Mouse (Mus musculus): ENCODE results near the gene Rps18. TPM values are rescaled to one million over a fixed set of nuclear protein-coding genes. Genes with fewer than 3 reads are reported as not detected.
A peak's percentile ranks its signal among the peaks of the same experiment; 100 is the strongest.
"Not testable (repeated sequence)": the region's sequence is repeated elsewhere in the genome, so short reads cannot be mapped to it uniquely, and the experiment has no call there.

Gene Rps18
- 100 to 1,000 TPM; 327 to 330 TPM for total RNA-seq (2021)

DNA sequence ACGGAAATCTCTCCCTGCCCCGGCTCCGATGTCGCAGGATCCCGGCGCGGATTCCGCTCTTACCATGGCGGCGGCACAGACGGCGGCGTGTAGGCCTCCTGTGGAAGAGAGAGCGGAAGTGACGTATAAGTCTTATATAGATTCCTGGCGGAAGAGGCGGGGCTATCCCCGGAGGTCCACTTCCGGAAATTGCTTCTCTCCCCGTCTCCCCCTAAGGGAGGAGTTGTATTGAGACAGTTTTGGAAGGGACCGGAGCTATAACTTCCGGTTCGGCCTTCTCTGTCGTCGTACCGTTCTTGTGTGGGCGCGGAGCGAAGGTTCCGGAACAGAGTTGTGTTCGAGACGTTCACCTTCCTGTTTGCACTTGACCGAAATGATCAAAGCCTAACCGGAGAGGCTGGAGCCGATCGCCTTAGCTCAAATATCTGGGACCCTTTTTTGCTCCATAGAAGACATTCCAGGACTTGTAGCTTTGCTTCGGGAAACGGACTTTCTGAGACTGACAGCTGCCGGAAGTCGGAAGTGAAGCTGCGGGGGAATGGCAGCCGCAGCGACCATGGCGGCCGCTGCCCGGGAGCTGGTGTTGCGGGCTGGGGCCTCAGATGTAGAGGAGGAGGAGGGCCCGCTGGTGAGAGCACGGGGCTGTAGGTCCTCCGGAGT, at the start of gene Rps18, which contains the start of gene Vps52:
Gene Rps18 (minus strand): TSS at position 447 of the 660 bp plus-strand sequence.
Gene Vps52 (plus strand): TSS at position 258 of the 660 bp plus-strand sequence.
- DNase-seq, result peak; percentile 93 to 96

DNA sequence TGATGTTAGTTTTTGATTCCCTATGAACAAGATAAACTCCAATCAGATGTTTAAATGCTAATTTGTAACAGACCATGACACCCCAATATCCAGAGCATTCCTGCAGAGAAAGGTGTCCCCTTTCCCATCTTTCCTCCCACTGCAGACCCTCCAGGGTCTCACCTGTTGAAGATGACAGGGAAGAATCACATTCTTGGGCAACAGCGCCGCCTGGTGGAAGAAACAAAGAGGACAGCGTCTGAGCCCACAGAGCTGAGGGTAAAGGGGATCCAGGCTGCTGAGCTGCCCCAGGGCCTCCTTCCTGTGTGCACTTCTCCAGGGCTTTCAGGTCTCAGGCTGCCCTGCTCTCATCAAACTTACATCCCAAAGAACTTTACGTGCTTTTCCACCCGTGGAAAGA, 47.6 kb upstream of the Rps18 start:
- no peak for DNase-seq

DNA sequence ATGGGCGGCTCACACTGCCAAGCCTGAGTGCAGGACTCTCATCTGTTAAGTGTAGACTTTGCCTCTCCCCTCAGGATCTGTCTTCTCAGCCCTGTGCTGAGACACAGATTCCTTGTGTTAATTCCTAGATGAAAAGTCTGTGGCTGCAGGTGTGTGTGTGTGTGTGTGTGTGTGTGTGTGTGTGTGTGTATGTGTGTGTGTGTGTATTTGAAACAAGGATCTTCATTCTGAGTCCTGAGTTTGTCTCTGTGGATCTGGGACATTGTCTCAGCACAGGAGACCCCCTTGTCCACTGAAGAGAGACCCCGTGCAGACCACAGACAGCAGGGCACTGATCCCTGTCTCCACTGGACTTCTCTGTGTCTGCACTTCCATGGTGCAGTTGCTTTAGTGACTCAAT, 45.0 kb upstream of the Rps18 start:
- DNase-seq, result not testable (repeated sequence)

DNA sequence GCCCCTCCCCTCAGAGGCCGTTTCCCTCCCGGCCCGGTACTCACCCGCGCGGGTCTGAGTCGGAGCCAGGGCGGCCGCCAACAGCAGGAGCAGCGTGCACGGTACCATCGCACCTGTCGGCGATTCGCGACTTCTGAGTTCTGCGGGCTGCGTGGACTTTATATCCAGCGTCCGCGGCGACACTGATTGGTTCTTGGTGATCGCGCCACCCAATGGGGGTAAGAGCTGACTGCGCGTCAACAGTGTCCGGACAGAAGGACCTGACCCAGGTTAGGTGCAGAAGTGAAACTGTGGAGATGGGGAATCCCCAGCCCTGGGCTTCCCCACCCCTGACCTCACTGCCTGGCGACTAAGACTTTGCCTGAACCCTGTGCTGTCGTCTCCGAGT, 44.3 kb upstream of the Rps18 start, which contains the start of gene H2-K1:
Gene H2-K1 (minus strand): TSS at position 198 of the 388 bp plus-strand sequence.
- peak; percentile 43 to 54 for DNase-seq

DNA sequence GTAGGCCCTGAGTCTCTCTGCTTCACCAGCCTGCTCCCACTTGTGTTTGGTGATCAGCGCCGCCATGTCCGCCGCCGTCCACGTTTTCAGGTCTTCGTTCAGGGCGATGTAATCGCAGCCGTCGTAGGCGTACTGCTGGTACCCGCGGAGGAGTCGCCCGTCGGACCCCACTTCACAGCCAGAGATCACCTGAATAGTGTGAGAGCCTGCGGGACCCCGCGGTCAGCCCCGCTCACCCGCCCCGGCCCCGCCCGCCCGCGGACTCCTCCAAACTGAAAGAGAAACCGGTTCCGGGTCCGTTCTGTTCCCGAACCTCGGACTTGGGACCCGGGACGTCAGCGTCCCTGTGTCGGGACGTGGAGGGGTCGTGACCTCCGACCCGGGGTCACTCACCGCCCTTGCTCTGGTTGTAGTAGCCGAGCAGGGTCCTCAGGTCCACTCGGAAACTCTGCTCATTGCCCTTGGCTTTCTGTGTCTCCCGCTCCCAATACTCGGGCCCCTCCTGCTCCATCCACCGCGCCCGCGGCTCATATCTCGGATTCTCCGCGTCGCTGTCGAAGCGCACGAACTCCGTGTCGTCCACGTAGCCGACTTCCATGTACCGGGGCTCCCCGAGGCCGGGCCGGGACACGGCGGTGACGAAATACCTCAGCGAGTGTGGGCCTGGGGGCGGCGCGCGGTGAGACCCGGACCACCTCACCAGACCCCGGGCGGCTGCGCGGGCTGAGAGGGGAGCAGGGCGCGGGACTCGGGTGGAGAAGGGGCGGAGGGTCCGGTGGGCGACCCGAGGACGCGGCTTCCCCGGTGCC, 43.7 kb upstream of the Rps18 start:
- DNase-seq, result no peak

DNA sequence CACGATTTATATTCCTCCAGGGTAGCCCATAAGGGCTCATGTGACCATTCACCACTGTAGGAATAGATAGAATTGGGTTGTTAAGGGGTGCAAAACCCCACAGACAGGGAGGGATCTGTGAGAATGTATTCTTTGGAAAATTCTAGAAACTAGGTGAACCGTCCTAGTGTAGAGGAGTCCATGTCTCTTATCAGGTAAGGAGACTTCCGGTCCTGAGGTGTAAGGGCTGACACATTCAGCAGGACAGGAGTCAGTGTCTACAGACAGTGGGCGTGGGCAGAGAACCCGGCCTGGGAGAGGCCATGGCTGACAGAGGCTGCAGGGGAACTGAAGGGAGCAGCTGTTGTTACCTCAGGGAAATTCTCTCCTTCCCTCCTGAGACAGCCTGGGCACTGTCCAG, 42.9 kb upstream of the Rps18 start:
- DNase-seq, result not testable (repeated sequence)

DNA sequence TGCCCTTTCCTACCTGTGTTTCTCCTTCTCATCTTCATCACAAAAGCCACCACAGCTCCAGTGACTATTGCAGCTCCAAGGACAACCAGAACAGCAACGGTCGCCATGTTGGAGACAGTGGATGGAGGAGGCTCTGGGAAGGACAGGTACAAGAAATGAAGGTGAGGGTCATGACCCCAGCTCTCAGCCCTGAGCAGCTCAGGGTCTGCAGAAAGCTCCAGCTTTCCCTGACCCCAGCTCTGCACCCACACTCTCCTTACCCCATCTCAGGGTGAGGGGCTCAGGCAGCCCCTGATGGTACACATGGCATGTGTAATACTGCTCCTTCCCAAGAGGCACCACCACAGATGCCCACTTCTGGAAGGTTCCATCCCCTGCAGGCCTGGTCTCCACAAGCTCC, 41.2 kb upstream of the Rps18 start:
- DNase-seq, result not testable (repeated sequence)

DNA sequence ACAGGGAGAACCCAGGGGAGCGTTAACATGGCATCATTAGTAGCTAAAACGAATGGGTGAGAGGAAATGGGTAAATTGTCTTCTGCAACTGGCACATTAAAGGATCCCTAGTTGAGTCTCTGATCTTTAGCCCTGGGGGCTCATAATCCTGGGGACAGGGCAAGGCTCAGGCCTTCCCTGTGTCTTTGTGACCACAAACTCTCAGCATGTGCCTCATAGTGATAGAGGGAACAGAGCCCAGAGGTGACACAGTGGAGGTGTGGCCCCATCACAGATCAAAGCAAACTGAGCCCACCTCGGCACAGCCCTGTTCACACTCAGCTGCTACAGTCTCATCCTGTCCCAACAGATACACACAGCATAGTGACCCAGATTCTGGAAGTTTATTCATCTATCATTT, 39.9 kb upstream of the Rps18 start:
- no peak for DNase-seq

DNA sequence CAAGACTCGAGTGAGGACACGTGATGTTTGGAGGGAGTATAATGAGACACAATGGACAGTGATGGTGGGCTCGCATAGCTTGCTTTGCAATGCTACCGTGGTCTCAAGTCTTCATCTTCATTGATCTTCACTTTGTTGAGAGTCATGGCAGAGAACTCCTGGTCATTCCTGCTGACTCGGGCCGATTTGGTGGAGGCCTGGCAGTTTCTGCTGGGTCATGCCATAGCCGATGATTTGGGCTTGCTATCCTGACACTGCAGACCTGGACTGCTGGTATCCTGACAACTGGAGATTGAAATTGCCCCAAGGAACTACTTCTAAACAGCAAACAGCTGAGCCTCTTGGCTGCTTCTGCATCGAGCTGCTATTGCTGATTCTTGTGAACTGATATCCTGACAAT, 39.2 kb upstream of the Rps18 start:
- no peak for DNase-seq

DNA sequence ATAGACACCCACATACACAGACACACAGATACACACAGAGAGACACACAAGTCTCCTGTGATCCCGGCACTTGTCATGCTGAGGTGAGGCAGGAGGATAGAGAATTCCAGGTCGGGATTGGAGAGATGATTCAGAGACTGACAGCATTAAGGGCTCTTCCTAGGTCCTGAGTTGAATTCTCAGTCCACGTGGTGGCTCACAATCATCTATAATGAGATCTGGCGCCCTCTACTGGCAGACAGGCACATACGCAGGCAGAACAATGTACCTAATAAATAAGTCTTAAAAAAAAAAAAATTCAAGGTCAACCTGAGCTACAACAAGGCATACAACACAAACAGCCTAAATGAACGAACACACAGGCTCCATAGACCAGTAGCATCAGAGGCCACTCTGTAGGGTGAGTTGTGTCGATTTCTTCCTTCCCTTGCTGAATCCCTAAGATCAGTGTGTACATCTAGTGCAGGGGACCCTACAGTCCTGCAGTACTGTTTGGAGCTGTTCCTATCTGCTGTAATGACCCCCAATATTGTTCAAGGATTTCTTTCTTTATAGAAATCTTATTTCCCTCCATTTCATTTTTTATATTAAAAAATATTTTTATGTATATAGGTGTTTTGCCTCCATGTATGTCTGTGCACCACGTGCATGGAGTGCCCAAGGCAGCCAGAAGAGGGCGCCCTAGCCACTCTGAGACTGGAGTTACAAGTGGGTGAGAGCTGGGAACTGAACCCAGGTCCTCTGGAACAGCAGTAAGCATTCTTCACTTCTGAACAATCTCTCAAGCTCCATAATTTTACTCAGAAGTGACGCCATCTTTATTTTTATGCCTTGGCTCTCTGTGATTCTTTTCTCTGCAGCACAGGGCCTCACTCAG, 36.2 kb upstream of the Rps18 start:
- no peak for DNase-seq

DNA sequence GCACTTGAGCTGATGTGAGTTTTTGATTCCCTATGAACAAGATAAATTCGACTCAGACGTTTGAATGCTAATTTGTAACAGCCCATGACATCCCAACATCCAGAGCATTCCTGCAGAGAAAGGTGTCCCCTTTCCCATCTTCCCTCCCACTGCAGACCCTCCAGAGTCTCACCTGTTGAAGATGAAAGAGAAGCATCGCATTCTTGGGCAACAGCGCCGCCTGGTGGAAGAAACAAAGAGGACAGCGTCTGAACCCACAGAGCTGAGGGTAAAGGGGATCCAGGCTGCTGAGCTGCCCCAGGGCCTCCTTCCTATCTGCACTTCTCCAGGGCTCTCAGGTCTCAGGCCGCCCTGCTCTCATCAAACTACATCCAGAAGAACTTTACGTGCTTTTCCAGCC, 26.3 kb upstream of the Rps18 start:
- not testable (repeated sequence) for DNase-seq

DNA sequence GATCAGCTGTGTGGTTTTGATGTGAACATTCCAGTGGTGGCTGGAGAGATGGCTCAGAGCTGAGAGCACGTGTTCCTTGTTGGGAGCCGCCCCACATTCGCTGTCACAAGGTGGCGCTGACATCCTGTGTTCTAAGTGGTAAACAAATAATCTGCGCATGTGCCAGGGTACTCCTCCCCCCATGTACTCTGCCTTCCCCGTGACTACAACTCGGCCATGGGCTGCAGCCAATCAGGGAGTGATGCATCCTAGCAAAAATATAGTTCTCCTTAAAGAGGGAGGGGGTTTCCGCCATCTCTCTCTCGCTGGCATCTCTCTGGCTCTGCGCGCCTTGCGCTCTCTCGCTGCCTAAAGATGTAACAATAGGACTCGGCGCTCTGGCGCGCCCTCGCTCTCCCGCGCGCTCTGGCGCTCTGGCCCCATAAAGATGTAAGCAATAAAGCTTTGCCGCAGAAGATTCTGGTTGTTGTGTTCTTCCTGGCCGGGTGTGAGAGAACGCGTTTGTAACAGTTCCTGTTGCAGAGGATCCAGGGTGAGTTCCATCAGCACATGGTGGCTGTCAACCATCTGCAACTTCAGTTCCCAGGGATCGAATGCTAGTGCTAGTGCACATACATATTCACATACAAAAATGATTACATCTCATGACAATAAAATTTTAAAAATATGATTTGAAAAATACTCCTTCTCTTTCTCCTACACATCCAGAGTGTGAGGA, 25.6 kb upstream of the Rps18 start:
- DNase-seq, result peak; percentile 83

DNA sequence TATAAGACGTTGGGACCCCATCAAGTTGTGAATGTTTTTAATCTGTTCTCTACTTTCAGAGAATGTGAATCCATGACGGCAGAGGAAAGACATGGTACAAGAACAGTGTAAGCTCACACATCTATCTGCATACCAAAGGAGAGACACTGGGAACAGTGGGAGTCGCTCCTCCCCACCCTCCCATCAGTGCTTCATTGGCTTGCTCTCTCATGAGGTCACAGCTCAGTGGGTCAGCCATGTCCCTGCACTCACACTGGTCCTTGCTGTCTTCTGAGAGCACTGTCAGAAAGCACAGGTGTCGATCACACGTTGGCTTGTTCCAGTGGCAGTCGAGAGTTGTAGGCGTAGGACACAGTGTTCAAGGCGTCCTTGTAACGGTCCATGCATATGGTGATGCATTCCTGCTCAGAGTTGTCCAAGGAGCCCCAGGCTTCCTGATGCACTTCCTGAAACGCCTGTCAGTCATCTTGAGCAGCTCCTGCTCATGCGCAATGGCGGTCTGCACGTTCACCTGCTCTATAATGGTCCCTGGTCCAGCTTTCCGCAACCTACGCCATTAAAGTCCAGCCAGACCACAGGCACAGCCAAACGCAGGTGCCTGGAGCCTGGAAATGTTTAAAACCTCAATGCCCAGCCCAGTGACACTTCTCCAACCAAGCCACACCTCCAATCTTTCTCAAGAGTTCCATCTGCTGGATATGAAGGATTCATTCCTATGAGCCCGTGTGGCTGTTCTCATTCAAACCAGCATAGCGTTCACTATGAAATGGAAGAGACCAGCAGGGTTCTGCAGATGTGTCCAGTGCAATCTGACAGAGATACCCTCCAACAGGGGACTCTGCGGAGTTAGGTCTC, 24.6 kb upstream of the Rps18 start:
- no peak for DNase-seq

DNA sequence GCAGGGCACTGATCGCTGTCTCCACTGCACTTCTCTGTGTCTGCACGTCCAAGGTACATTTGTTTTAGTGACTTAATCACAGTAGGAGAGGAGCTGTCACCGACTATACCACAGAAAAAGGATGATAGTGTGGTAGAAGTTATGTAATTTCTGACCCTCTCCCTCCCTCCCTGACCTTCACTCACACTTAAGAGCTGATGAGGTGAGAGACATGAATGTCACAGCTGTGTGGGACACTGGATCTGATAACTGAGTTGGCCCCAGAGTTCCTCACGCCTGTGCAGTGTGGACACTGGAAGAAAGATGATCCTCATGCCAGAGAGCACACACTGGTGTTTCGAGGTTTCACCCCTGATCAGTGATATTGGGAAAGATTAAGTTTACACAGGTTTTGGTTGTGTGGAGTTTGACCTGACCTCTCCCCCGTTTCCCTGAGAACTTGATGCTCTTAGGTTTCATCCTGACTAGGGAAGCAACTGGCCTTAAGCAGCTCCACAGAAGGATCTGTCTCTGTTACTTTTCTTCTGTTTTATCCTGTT, 23.8 kb upstream of the Rps18 start:
- no peak for DNase-seq

DNA sequence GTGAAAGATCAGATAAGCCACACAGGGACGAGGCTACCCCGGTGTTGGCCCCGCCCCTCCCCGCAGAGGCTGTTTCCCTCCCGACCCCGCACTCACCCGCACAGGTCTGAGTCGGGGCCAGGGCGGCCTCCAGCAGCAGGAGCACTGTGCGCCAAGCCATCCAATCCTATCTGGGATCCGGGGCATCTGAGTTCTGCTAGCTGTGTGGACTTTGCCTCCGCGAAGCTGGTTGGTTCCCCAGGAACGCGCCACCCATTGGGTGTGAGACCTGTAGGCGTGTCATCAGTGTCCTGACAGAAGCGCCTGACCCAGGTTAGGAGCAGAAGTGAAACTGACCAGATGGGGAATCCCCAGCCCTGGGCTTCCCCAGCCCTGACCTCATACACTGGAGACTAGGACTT, 22.8 kb upstream of the Rps18 start:
- no peak for DNase-seq

DNA sequence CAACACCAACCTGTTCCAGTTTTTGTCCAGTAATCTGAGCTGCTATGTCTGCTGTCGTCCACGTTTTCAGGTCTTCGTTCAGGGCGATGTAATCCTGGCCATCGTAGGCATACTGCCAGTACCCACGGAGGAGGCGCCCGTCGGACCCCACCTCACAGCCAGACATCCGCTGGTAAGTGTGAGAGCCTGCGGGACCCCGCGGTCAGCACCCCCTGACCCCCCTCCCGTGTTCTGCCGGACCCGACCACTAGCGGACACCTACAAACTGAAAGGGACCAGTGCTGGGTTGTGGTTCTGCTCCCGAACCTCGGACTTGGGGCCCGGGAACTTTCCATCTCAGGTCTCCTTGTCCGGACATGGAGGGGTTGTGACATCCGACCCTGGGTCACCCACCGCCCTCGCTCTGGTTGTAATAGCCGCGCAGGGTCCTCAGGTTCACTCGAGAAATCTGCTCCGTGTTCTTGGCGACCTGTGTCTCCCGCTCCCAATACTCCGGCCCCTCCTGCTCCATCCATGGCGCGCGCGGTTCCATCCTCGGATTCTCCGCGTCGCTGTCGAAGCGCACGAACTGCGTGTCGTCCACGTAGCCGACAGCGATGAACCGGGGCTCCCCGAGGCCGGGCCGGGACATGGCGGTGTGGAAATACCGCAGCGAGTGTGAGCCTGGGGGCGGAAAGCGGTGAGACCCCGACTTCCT, 22.2 kb upstream of the Rps18 start:
- no peak for DNase-seq

DNA sequence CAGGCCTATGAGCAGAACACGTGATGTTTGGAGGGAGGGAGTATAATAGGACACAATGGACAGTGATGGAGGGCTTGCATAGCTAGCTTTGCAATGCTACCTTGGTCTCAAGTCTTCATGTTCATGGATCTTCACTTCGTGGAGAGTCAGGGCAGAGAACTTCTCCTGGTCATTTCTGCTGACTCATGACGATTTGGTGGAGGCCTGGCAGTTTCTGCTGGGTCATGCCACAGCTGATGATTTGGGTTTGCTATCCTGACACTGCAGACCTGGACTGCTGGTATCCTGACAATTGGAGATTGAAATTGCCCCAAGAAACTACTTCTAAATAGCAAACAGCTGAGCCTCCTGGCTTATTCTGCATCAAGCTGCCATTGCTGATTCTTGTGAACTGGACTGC, 17.8 kb upstream of the Rps18 start:
- DNase-seq, result no peak

DNA sequence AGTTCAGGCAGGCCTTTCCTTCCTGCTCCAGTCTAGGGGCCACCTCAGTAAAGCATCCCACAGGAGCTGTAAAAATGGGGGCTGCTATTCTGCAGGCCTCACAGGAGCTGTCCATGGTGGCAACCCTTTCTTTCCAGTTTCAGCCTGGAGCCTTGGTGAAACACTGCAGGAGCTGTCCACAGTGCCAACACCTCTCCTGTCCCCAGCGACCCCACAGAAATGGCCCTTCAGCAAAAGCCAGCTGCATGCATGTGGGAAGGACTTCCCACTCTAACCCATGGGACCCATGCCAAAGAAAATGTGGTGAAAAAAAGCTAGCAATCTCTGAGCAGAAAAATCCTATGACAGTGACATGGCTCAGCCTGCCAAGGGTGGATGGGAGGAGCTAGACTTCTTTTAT, 16.9 kb upstream of the Rps18 start:
- DNase-seq, result no peak

DNA sequence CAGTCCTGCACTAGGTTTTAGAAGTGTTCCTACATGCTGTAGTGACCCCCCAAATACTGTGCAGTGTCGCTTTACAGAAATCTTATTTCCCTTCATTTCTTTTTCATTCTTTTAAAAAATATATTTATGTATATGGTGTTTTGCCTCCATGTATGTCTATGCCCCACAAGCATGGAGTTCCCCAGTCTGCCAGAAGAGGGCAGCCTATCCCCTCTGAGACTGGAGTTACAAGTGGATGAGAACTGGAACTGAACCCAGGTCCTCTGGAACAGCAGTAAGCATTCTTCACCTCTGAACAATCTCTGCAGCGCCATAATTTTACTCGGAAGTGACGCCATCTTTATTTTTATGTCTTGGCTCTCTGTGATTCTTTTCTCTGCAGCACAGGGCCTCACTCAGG, 13.6 kb upstream of the Rps18 start:
- DNase-seq, result no peak

DNA sequence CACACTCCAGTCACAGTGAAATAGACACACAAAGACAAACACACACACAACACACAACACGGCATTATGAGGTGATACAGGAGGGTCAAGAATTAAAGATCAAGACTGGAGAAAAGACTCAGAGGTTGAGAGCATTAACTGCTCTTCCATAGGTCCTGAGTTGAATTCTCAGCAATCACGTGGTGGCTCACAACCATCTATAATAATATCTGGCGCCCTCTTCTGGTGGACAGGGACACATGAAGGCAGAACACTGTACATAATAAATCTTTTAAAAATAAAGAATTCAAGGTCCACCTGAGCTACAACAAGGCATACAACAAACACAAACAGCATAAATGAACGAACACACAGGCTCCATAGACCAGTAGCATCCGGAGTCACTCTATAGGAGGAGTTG, 13.1 kb upstream of the Rps18 start:
- DNase-seq, result no peak
